Mouse (Mus musculus) liver, adult 2 months (tissue): ENCODE measurements at regions not wholly inside any gene's neighbourhood (a gene's known extent, or its start where the extent isn't known, plus 50 kb on each side); places are given as distances from the start of the nearest gene placed in this dataset.

Experiments
- CTCF ChIP-seq: fragments of 200-500 bp; IDR thresholded peaks from 2 replicates; pipeline ENCODE4 v1.5.1; 2011; ENCODE audit warnings: low read depth, low read length, control low read depth
- POLR2A ChIP-seq: fragments of 200-500 bp; IDR thresholded peaks from 2 replicates; pipeline ENCODE4 v1.6.1; 2011; ENCODE audit warnings: low read length, control low read depth; ENCODE audit not compliant: insufficient read depth; ENCODE audit errors: extremely low read depth

GRCm38 (mm10) chr19:56108796-56109195, 178.1 kb upstream of the Habp2 start:
- no peak for TF ChIP-seq CTCF
- no peak for TF ChIP-seq POLR2A
